Mouse (Mus musculus) E14TG2a.4 (cell line): ENCODE results near the gene Rgs5.

Experiments
- H3K27me3 ChIP-seq: 2 replicates; pipeline ENCODE4 v1.6.1; 2014; ENCODE audit warnings: low read length, control low read depth; ENCODE audit not compliant: insufficient read depth
- H3K36me3 ChIP-seq: 2 replicates; pipeline ENCODE4 v1.6.1; 2014; ENCODE audit warnings: low read length, control low read depth; ENCODE audit not compliant: insufficient read depth
- H3K4me1 ChIP-seq: replicated peaks from 2 replicates; pipeline ENCODE4 v1.6.1; 2014; ENCODE audit warnings: low read depth, low read length, control low read depth
- H3K4me3 ChIP-seq: replicated peaks from 2 replicates; pipeline ENCODE4 v1.5.1; 2014; ENCODE audit warnings: mild to moderate bottlenecking, low read length
- H3K9me3 ChIP-seq: 2 replicates; pipeline ENCODE4 v1.6.1; 2014; ENCODE audit warnings: low read length, control low read depth
- CTCF ChIP-seq: conservative IDR thresholded peaks from 2 replicates; pipeline ENCODE4 v1.5.1; 2014; ENCODE audit warnings: low read length
- NANOG ChIP-seq: IDR thresholded peaks from 2 replicates; pipeline ENCODE4 v1.6.1; 2014; ENCODE audit warnings: borderline replicate concordance, low read length, mixed read lengths
- POU5F1 ChIP-seq: IDR thresholded peaks from 2 replicates; pipeline ENCODE4 v1.6.1; 2014; ENCODE audit warnings: low read length, borderline replicate concordance

Rgs5 gene

DNA sequence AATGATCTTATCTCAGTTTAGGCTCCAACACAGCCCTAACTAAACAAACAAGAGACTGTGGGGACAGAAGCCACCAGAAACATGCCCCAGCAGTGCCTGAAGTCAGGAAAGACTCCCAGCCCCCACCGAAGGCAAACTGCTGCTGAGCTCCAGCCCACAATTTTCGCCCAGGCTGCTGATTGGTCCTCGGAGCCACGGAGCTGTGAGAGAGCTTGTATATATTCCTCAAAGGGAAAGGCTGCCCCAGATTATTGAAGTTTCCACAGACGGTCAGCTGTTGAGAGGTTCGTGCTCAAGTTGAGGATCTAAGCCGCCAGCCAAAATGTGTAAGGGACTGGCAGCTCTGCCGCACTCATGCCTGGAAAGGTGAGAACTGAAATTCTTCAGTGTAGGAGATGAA is at the start of gene Rgs5:
Rgs5 (plus strand) TSS at position 246 of the 400 bp plus-strand sequence.
- no peaks in the 10 kb centered on the region for H3K36me3 ChIP-seq
- H3K4me3 ChIP-seq, result no peak within 1 kb of the TSS
- peaks cover 15% of the 10 kb centered on the region for H3K4me1 ChIP-seq
- TF ChIP-seq POU5F1 (no peak), NANOG (no peak), CTCF (no peak)
- H3K9me3 ChIP-seq, result no peaks in the 10 kb centered on the region
- no peaks in the 10 kb centered on the region; the same call in 1 of the 2 replicates for H3K27me3 ChIP-seq

DNA sequence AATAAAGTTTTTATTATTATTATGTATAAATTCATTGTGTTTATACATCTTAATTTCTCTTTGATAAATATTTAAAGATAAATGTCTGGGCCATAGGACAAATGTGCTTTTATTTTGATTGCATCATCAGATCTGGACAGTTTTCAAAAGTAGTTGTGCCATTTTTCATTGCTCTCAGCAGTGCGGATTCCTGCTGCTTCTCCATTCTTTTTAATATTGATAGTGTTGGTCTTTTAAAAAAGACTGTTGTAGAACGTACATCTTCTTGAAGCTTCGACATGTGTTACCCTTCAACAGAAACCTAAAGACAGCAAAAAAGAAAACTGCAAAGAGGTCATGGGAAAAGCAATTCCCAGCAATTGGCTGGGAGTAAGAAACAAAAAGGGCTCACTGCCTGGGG is 49.1 kb upstream of the Rgs5 start:
- H3K36me3 ChIP-seq, result no peaks in the 10 kb centered on the region

DNA sequence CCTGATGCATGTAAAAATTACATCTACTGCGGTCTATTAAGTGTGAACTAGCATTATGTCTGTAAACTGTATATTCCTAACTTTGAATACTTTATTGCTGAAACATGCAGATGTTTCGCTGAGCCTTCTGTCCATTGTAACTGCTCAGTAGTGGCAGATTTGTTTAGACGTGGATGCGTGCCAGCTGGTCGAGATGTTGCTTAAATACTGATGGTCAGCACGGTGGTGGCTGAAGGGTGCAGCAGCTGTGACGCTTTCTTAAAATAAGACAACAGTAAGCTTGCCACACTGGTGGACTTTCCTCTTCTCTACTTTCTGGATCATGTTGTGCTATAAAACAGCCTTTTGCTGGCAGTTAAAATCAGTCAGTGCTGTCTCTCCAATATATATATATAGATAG is 25.6 kb upstream of the Rgs5 start:
- TF ChIP-seq NANOG (no peak), CTCF (no peak), POU5F1 (no peak)
- Histone ChIP-seq H3K4me1 (no peaks in the 10 kb centered on the region), H3K9me3 (no peaks in the 10 kb centered on the region), H3K36me3 (no peaks in the 10 kb centered on the region), H3K4me3 (no peak overlapping the region), H3K27me3 (no peaks in the 10 kb centered on the region)

More for the DNA sequence above, 49.1 kb upstream of the Rgs5 start:
- no peaks in the 10 kb centered on the region for H3K4me1 ChIP-seq
- H3K4me3 ChIP-seq, result no peak overlapping the region
- H3K9me3 ChIP-seq, result no peaks in the 10 kb centered on the region
- no peaks in the 10 kb centered on the region for H3K27me3 ChIP-seq
- no peak for TF ChIP-seq CTCF
- no peak for TF ChIP-seq POU5F1
- no peak for TF ChIP-seq NANOG

DNA sequence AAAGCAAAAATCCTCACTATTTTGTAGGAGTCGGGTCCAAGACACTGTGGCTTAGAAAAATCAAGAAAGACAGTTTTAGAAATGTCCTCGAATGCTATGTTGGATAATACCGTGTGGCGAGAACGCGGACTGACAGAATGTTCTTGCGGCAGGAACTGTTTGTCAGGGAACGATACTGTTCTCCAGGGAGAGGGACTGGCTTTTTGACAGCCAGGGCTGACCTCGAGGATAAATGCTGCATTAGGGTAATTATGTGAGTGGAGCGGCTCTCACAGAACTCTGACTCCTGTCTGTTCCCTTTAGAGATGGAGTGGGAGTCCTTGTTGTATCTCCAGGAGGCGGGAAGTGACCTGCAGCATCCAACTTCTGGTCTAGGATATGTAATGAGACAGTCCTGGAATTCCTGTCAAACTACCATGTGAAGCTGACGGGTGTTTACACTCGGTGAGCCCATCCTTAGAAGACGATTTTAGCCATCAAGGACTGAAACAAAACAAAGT is 18.0 kb upstream of the Rgs5 start:
- H3K27me3 ChIP-seq, result no peaks in the 10 kb centered on the region
- H3K36me3 ChIP-seq, result no peaks in the 10 kb centered on the region
- TF ChIP-seq CTCF, result no peak
- TF ChIP-seq POU5F1, result no peak
- no peaks in the 10 kb centered on the region for H3K9me3 ChIP-seq
- H3K4me1 ChIP-seq, result no peaks in the 10 kb centered on the region
- H3K4me3 ChIP-seq, result no peak overlapping the region

DNA sequence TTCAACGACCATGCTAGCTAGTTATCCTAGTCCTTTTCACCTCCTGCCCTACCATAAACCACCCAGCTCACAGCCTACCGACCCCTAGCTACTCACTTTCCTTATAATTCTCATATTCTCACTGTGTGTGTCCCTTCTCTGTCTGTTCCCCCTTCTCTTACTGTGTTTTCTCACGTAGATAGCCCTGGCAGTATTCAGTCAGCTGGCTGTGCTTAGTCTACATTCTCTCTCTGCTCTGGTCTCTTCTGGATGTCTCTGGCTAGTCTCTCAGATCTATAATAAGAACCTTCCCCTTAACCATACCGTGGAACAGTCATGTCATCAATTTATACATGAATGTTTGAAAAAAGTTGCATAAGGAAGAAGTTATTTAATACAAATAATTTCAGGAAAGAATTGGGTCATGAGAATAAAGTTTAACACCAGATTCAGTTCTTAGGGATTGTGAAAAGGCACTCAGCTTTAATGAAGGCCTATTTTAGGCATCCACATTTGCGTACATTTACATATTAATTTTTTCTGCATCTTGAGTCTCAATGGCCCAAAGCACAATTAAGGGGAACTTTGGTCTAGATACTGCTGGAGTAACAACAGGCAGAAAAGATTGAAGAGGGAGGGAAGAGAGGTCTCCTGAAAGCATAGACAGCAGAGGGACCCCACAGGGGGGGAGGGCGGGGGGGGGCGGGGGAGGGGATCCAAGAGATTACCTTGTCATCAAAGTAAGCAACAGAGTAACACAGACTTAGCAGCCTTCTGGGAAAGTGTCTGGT is 10.2 kb upstream of the Rgs5 start:
- Histone ChIP-seq H3K9me3 (no peaks in the 10 kb centered on the region), H3K27me3 (no peaks in the 10 kb centered on the region), H3K4me1 (no peaks in the 10 kb centered on the region), H3K4me3 (no peak overlapping the region), H3K36me3 (no peaks in the 10 kb centered on the region)
- TF ChIP-seq POU5F1 (no peak), NANOG (no peak), CTCF (no peak)

DNA sequence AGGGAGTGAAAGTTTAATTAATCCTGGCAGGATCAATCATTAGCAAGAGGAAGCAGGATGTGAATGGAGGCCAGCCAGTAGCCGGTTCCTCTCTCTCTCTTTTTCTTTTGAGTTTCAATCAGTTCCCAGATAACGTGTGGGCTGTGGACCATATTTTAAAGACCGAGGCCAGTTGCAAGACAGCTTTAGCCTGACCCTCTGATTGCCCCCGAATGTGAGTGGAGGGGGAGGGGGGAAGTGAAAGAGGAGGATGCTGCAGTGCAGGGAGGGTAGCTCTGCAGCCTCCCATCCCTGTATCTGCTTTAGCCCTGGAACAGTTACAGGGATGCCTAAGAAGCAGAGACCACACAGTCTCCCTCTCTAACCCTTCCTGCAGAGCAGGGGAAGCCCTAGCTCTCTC is 4.2 kb downstream of the Rgs5 start:
- Histone ChIP-seq H3K9me3 (no peaks in the 10 kb centered on the region), H3K27me3 (no peaks in the 10 kb centered on the region), H3K4me3 (no peak overlapping the region), H3K36me3 (no peaks in the 10 kb centered on the region), H3K4me1 (peaks cover 10% of the 10 kb centered on the region)
- TF ChIP-seq NANOG, result no peak
- TF ChIP-seq POU5F1, result no peak

DNA sequence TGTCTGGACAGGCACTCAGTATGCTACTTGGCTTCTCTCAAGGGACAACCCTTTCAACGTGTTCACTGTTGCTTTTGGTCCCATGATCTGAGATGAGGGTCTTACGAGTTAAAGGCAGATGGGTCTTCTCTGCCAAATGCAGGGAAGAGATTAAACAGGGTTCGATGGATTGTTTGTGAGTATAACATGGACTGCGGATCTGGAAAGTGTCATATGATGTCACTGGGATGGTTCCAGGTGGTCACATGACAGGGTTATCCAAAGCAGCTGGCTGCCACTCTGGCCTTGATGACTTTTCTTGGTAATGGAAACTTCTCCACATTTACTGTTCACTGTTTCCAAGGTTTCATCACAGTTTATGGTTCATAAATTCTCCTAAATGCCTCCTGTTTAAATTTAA is 12.0 kb downstream of the Rgs5 start:
- H3K4me3 ChIP-seq, result no peak overlapping the region
- H3K36me3 ChIP-seq, result no peaks in the 10 kb centered on the region
- H3K4me1 ChIP-seq, result no peaks in the 10 kb centered on the region
- H3K9me3 ChIP-seq, result no peaks in the 10 kb centered on the region
- no peak for TF ChIP-seq POU5F1
- no peak for TF ChIP-seq CTCF
- no peak for TF ChIP-seq NANOG
- no peaks in the 10 kb centered on the region for H3K27me3 ChIP-seq

DNA sequence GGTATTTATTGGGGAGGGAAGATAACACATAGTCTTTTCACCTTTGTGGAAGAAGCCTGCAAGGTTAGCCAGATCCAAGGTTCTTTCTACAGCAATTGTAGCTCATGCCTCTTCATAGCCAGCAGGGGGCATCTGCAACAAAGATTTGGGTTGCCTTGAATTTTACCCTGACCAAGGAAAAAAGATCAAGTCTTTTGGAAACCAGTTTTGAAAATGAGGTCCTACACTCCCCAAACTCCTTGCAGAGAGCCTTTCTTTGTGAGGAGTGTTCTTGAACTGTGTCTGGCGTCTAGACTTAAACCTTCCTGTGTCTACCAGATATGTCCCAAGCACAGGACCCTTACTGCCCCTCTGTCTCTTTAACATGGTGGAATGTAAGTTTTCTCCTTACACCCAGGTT is 15.4 kb downstream of the Rgs5 start:
- Histone ChIP-seq H3K27me3 (no peaks in the 10 kb centered on the region), H3K4me1 (no peaks in the 10 kb centered on the region), H3K4me3 (no peak overlapping the region), H3K36me3 (no peaks in the 10 kb centered on the region), H3K9me3 (no peaks in the 10 kb centered on the region)
- TF ChIP-seq CTCF (peak; percentile 22), NANOG (no peak), POU5F1 (no peak)

DNA sequence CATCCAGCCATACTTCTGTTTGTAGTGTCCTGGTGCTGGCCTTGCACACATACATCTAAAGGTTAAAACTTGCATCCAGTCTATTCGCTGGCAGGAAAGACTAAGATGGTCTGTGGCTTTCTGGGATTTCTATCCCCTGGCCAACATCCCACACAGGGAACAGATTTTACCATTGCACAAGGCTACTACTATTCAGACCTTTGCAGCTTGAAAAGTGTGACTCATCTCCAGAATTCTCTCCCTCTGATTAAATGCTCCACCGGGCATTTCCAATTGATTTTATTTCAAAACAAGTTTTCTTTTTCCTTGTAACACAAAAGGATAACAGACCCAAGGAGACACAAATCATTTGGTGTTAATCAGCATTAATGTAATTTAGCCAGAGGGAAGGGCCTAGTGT is 16.5 kb downstream of the Rgs5 start:
- Histone ChIP-seq H3K4me1 (no peaks in the 10 kb centered on the region), H3K9me3 (no peaks in the 10 kb centered on the region), H3K4me3 (no peak overlapping the region), H3K36me3 (no peaks in the 10 kb centered on the region), H3K27me3 (no peaks in the 10 kb centered on the region)
- TF ChIP-seq CTCF (no peak), NANOG (no peak), POU5F1 (no peak)
